Mouse (Mus musculus): ENCODE data around the gene Gm17018. TPM values are rescaled to one million over a fixed set of nuclear protein-coding genes. Genes with fewer than 3 reads are reported as not detected.

Gm17018 gene
- total and polyA plus RNA-seq, 2 experiments from 2014 or later: 31.0 to 33.1 TPM

GRCm38 (mm10) chr19:45582161-45582560 is 21.7 kb downstream of the Gm17018 start:
- 45% methylated on average over 8 of the region's 8 CpGs for WGBS
- peaks cover 15% of the 10 kb centered on the region for H3K4me1 ChIP-seq (ENCODE audit: control insufficient read depth, insufficient read depth)
- ATAC-seq (ENCODE audit: insufficient read depth, low read depth): no peak

GRCm38 (mm10) chr19:45583136-45583535 is 22.7 kb downstream of the Gm17018 start:
- TF ChIP-seq CTCF (IDR thresholded peaks at IDR 0.05; ENCODE audit: low read depth) (no peak), EP300 (IDR thresholded peaks at IDR 0.05; ENCODE audit: low read depth) (no peak)
- H3K9me3 ChIP-seq (replicated peaks; ENCODE audit: control insufficient read depth, low read length): no peaks in the 10 kb centered on the region
- H3K9ac ChIP-seq (replicated peaks; ENCODE audit: low read depth, low read length): no peak overlapping the region
- 94% methylated on average over 6 of the region's 6 CpGs for WGBS
- no peak for ATAC-seq (ENCODE audit: insufficient read depth, low read depth)
- DNase-seq (ENCODE audit: low spot score): no peak
- peaks cover 18% of the 10 kb centered on the region for H3K36me3 ChIP-seq (replicated peaks; ENCODE audit: control insufficient read depth, insufficient read depth, low read length)
- no peak overlapping the region for H3K27ac ChIP-seq (ENCODE audit: low read depth)
- H3K4me2 ChIP-seq (ENCODE audit: low read depth, low read length): no peak overlapping the region
- H3K4me3 ChIP-seq (ENCODE audit: low read depth, low read length): no peak overlapping the region
- peaks cover 15% of the 10 kb centered on the region for H3K4me1 ChIP-seq (ENCODE audit: control insufficient read depth, insufficient read depth)
- H3K27me3 ChIP-seq (ENCODE audit: control insufficient read depth, insufficient read depth, low read length): no peaks in the 10 kb centered on the region

More at GRCm38 (mm10) chr19:45582161-45582560, 21.7 kb downstream of the Gm17018 start:
- no peak overlapping the region for H3K27ac ChIP-seq (ENCODE audit: low read depth)
- H3K27me3 ChIP-seq (ENCODE audit: control insufficient read depth, insufficient read depth, low read length): no peaks in the 10 kb centered on the region
- H3K36me3 ChIP-seq (replicated peaks; ENCODE audit: control insufficient read depth, insufficient read depth, low read length): peaks cover 25% of the 10 kb centered on the region
- H3K9ac ChIP-seq (replicated peaks; ENCODE audit: low read depth, low read length): no peak overlapping the region
- DNase-seq (ENCODE audit: low spot score): no peak
- TF ChIP-seq EP300 (IDR thresholded peaks at IDR 0.05; ENCODE audit: low read depth) (no peak), CTCF (IDR thresholded peaks at IDR 0.05; ENCODE audit: low read depth) (no peak)
- no peak overlapping the region for H3K4me2 ChIP-seq (ENCODE audit: low read depth, low read length)
- H3K9me3 ChIP-seq (replicated peaks; ENCODE audit: control insufficient read depth, low read length): no peaks in the 10 kb centered on the region
- no peak overlapping the region for H3K4me3 ChIP-seq (ENCODE audit: low read depth, low read length)

- Histone ChIP-seq H3K27ac (ENCODE audit: low read depth) (no peak overlapping the region), H3K4me3 (ENCODE audit: low read depth, low read length) (no peak overlapping the region), H3K27me3 (ENCODE audit: control insufficient read depth, insufficient read depth, low read length) (no peaks in the 10 kb centered on the region), H3K9me3 (replicated peaks; ENCODE audit: control insufficient read depth, low read length) (no peaks in the 10 kb centered on the region), H3K4me2 (ENCODE audit: low read depth, low read length) (no peak overlapping the region), H3K36me3 (replicated peaks; ENCODE audit: control insufficient read depth, insufficient read depth, low read length) (peaks cover 9% of the 10 kb centered on the region), H3K4me1 (ENCODE audit: control insufficient read depth, insufficient read depth) (peaks cover 5% of the 10 kb centered on the region; the same call in 1 of the 2 replicates), H3K9ac (replicated peaks; ENCODE audit: low read depth, low read length) (no peak overlapping the region)
- WGBS: 68% methylated on average over 9 of the region's 9 CpGs
- ATAC-seq (ENCODE audit: insufficient read depth, low read depth) (no peak), DNase-seq (ENCODE audit: low spot score) (no peak)
- TF ChIP-seq EP300 (IDR thresholded peaks at IDR 0.05; ENCODE audit: low read depth): no peak
- TF ChIP-seq CTCF (IDR thresholded peaks at IDR 0.05; ENCODE audit: low read depth): no peak
These were observed 24.6 kb downstream of the Gm17018 start for GRCm38 (mm10) chr19:45584856-45585620.

GRCm38 (mm10) chr19:45586850-45587249 is 26.4 kb downstream of the Gm17018 start:
- Histone ChIP-seq H3K9ac (replicated peaks; ENCODE audit: low read depth, low read length) (no peak overlapping the region), H3K27ac (ENCODE audit: low read depth) (no peak overlapping the region), H3K27me3 (ENCODE audit: control insufficient read depth, insufficient read depth, low read length) (no peaks in the 10 kb centered on the region), H3K9me3 (replicated peaks; ENCODE audit: control insufficient read depth, low read length) (no peaks in the 10 kb centered on the region), H3K4me1 (ENCODE audit: control insufficient read depth, insufficient read depth) (peaks cover 7% of the 10 kb centered on the region; the same call in 1 of the 2 replicates), H3K4me3 (ENCODE audit: low read depth, low read length) (no peak overlapping the region), H3K4me2 (ENCODE audit: low read depth, low read length) (no peak overlapping the region), H3K36me3 (replicated peaks; ENCODE audit: control insufficient read depth, insufficient read depth, low read length) (peaks cover 9% of the 10 kb centered on the region)
- DNase-seq (ENCODE audit: low spot score) (no peak), ATAC-seq (ENCODE audit: insufficient read depth, low read depth) (no peak)
- TF ChIP-seq EP300 (IDR thresholded peaks at IDR 0.05; ENCODE audit: low read depth) (no peak), CTCF (IDR thresholded peaks at IDR 0.05; ENCODE audit: low read depth) (no peak)
- WGBS: 69% methylated on average over 3 of the region's 3 CpGs

GRCm38 (mm10) chr19:45587509-45588292 is 27.3 kb downstream of the Gm17018 start:
- Histone ChIP-seq H3K4me1 (ENCODE audit: control insufficient read depth, insufficient read depth) (peaks cover 9% of the 10 kb centered on the region; the same call in 1 of the 2 replicates), H3K4me2 (ENCODE audit: low read depth, low read length) (no peak overlapping the region), H3K27me3 (ENCODE audit: control insufficient read depth, insufficient read depth, low read length) (no peaks in the 10 kb centered on the region), H3K27ac (ENCODE audit: low read depth) (no peak overlapping the region), H3K36me3 (replicated peaks; ENCODE audit: control insufficient read depth, insufficient read depth, low read length) (peaks cover 9% of the 10 kb centered on the region), H3K4me3 (ENCODE audit: low read depth, low read length) (no peak overlapping the region), H3K9ac (replicated peaks; ENCODE audit: low read depth, low read length) (no peak overlapping the region), H3K9me3 (replicated peaks; ENCODE audit: control insufficient read depth, low read length) (no peaks in the 10 kb centered on the region)
- WGBS: 64% methylated on average over 6 of the region's 6 CpGs
- TF ChIP-seq CTCF (IDR thresholded peaks at IDR 0.05; ENCODE audit: low read depth) (no peak), EP300 (IDR thresholded peaks at IDR 0.05; ENCODE audit: low read depth) (no peak)
- no peak for ATAC-seq (ENCODE audit: insufficient read depth, low read depth)
- DNase-seq (ENCODE audit: low spot score): no peak
